Mouse (Mus musculus) kidney, postnatal 4 days (tissue): ENCODE measurements at regions not wholly inside any gene's neighbourhood (a gene's known extent, or its start where the extent isn't known, plus 50 kb on each side); places are given as distances from the start of the nearest gene placed in this dataset.

Source experiments
- DNase-seq, 2 experiments: peaks; one replicate each; pipeline ENCODE4 v3.0.0; 2021; ENCODE audit warnings: mixed read lengths in 2 of 2

- DNase-seq = peak; percentile 39 to 49
Observed at GRCm38 (mm10) chr1:90467646-90468045, 135.1 kb upstream of the Cops8 start.

- DNase-seq = peak; percentile 52 to 64
Observed at GRCm38 (mm10) chr1:90470996-90471395, 131.8 kb upstream of the Cops8 start.

GRCm38 (mm10) chr1:90471806-90472205 lies 131.0 kb upstream of the Cops8 start:
- no peak for DNase-seq

GRCm38 (mm10) chr1:90475060-90475813 lies 127.5 kb upstream of the Cops8 start:
- DNase-seq = no peak

GRCm38 (mm10) chr1:90476556-90477243 lies 126.1 kb upstream of the Cops8 start:
- peak; percentile 37 to 55 for DNase-seq

GRCm38 (mm10) chr1:90478839-90479238 lies 123.9 kb upstream of the Cops8 start:
- no peak for DNase-seq

GRCm38 (mm10) chr1:90481247-90481646 lies 121.5 kb upstream of the Cops8 start:
- no peak for DNase-seq

GRCm38 (mm10) chr1:90481708-90482107 lies 121.1 kb upstream of the Cops8 start:
- no peak for DNase-seq

- DNase-seq = peak; percentile 23 to 52
Observed at GRCm38 (mm10) chr1:90486349-90486839, 116.4 kb upstream of the Cops8 start.

- DNase-seq = no peak
Observed at GRCm38 (mm10) chr1:90487886-90488285, 114.9 kb upstream of the Cops8 start.

- no peak for DNase-seq
Observed at GRCm38 (mm10) chr1:90488991-90489390, 113.8 kb upstream of the Cops8 start.

GRCm38 (mm10) chr1:90490335-90490734 lies 112.4 kb upstream of the Cops8 start:
- DNase-seq = no peak

- no peak for DNase-seq
Observed at GRCm38 (mm10) chr1:90493481-90493880, 109.3 kb upstream of the Cops8 start.

- DNase-seq = no peak
Observed at GRCm38 (mm10) chr1:90495174-90495573, 107.6 kb upstream of the Cops8 start.

- no peak for DNase-seq
Observed at GRCm38 (mm10) chr1:90497568-90497967, 105.2 kb upstream of the Cops8 start.

- no peak for DNase-seq
Observed at GRCm38 (mm10) chr1:90501373-90501772, 101.4 kb upstream of the Cops8 start.

- DNase-seq = no peak
Observed at GRCm38 (mm10) chr1:90502371-90502770, 100.4 kb upstream of the Cops8 start.

- DNase-seq = no peak
Observed at GRCm38 (mm10) chr1:90502771-90503540, 99.8 kb upstream of the Cops8 start.

GRCm38 (mm10) chr1:90504583-90505080 lies 98.1 kb upstream of the Cops8 start:
- no peak for DNase-seq

- DNase-seq = no peak
Observed at GRCm38 (mm10) chr1:90505599-90505998, 97.2 kb upstream of the Cops8 start.

GRCm38 (mm10) chr1:90506582-90506981 lies 96.2 kb upstream of the Cops8 start:
- DNase-seq = peak; percentile 31 to 61

GRCm38 (mm10) chr1:90509371-90509770 lies 93.4 kb upstream of the Cops8 start:
- no peak for DNase-seq

- no peak for DNase-seq
Observed at GRCm38 (mm10) chr1:90513442-90514070, 89.2 kb upstream of the Cops8 start.
